Mouse (Mus musculus): ENCODE results near the gene Tubb3. TPM values are rescaled to one million over a fixed set of nuclear protein-coding genes. Genes with fewer than 3 reads are reported as not detected.
"Not testable (repeated sequence)": the region's sequence is repeated elsewhere in the genome, so short reads cannot be mapped to it uniquely, and the experiment has no call there.

Gene Tubb3
- polyA plus RNA-seq, 1 experiment from 2014 or later = 24.4 TPM

DNA sequence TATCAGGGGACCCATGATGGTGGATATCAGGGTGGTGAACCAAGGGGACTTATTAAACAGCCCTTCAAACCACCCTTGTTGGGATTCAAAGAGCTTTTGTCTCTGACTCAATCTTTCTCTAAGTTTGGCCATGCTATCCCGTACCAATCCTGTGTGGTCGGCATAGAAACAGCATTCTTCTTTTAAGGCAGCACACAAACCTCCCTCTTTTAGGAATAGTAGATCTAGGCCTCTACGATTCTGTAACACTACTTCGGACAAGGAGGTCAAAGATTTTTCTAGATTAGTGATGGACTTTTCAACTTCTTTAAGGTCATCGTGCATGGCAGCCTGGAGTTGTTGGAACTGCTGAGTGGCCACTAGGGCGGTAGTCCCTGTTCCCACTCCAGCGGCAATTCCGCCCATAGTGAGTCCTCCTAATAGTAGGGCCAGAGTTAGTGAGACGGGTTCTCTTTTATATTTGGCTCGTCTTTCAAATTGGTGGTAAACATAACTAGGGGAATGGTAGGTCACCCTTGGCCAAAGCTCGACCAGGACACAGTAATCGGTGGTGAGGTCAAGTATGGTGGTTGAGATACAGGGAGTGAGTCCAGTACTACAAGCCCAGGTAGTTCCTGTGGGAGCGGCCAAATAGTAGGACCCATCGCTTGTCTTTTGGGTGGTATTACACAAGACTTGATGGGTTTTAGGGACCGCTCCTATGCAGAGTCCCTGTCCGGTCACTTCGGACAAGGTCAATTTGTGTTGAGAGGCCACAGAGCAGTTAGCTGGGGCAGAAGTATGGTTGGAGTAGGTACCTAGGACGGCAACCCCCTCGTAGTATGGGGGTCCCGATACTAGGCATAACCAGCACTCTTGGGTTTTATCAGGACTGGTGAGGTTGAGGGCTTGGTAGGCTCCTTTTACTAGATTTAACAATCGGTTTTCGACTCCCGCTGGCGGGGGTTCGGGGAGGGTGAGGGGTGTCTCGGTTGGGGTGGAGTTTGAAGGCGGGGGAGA is 15.6 kb downstream of the Tubb3 start:
- H3K9ac ChIP-seq (ENCODE audit: low read length) = no peak overlapping the region
- 96% methylated on average over 27 of the region's 27 CpGs for WGBS
- peaks cover 20% of the 10 kb centered on the region; the same call in 1 of the 2 replicates for H3K9me3 ChIP-seq (ENCODE audit: control insufficient read depth, low read length)
- DNase-seq (ENCODE audit: low spot score) (no peak), ATAC-seq (ENCODE audit: low FRiP score, low TSS enrichment) (no peak)
- TF ChIP-seq EP300 (optimal IDR thresholded peaks at IDR 0.05) (no peak), CTCF (IDR thresholded peaks at IDR 0.05; ENCODE audit: low read depth) (no peak)
- H3K27ac ChIP-seq (replicated peaks) = no peak overlapping the region
- H3K4me3 ChIP-seq (ENCODE audit: low read depth, low read length) = no peak overlapping the region
- H3K36me3 ChIP-seq (ENCODE audit: control insufficient read depth, insufficient read depth, low read length) = no peaks in the 10 kb centered on the region
- H3K4me2 ChIP-seq (replicated peaks; ENCODE audit: low read depth) = no peak overlapping the region
- H3K4me1 ChIP-seq (replicated peaks; ENCODE audit: control insufficient read depth, insufficient read depth) = no peaks in the 10 kb centered on the region
- no peaks in the 10 kb centered on the region for H3K27me3 ChIP-seq (ENCODE audit: control insufficient read depth, insufficient read depth, low read length)

DNA sequence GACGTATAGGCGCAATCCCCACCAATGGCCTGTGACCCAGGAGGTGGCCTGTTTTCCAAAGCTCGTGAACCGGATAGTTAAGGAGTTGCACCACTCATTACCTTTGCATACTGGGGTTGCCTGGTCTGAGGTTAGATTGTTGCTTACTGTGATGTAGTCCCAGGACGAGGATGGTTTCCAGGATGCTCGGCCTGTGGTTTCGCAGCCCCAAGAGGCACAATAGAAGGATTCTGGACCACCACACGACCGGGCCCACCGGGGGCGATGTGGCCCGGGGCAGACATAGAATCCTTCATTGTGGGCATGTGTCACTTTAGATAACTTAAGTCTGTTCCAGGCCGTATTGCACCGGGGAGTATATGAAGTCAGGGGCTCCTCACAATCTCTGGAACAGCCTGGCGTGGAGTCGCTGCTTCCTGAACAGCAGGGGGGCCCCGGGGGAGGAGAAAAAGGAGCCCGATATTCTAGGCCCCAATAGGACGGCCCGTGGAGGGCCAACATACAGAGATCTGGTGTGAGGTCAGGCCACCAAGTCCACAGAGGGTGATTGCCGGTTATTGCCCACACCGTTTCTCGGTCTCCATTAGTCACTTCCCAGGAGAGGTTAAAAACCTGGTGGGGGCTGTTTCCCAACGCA is 16.5 kb downstream of the Tubb3 start:
- H3K4me3 ChIP-seq (ENCODE audit: low read depth, low read length) = no peak overlapping the region
- H3K27me3 ChIP-seq (ENCODE audit: control insufficient read depth, insufficient read depth, low read length) = no peaks in the 10 kb centered on the region
- H3K9me3 ChIP-seq (ENCODE audit: control insufficient read depth, low read length) = peaks cover 20% of the 10 kb centered on the region; the same call in 1 of the 2 replicates
- no peak for ATAC-seq (ENCODE audit: low FRiP score, low TSS enrichment)
- DNase-seq (ENCODE audit: low spot score) = no peak
- H3K4me1 ChIP-seq (replicated peaks; ENCODE audit: control insufficient read depth, insufficient read depth) = no peaks in the 10 kb centered on the region
- H3K27ac ChIP-seq (replicated peaks) = no peak overlapping the region
- no peak overlapping the region for H3K4me2 ChIP-seq (replicated peaks; ENCODE audit: low read depth)
- H3K9ac ChIP-seq (ENCODE audit: low read length) = no peak overlapping the region
- 96% methylated on average over 24 of the region's 24 CpGs for WGBS
- TF ChIP-seq CTCF (IDR thresholded peaks at IDR 0.05; ENCODE audit: low read depth) (no peak), EP300 (optimal IDR thresholded peaks at IDR 0.05) (no peak)
- no peaks in the 10 kb centered on the region for H3K36me3 ChIP-seq (ENCODE audit: control insufficient read depth, insufficient read depth, low read length)

GRCm38 (mm10) chr8:123428343-123428893 is 17.2 kb downstream of the Tubb3 start:
- no peaks in the 10 kb centered on the region for H3K4me1 ChIP-seq (replicated peaks; ENCODE audit: control insufficient read depth, insufficient read depth)
- TF ChIP-seq CTCF (IDR thresholded peaks at IDR 0.05; ENCODE audit: low read depth) = no peak
- no peak for TF ChIP-seq EP300 (optimal IDR thresholded peaks at IDR 0.05)
- no peak overlapping the region for H3K27ac ChIP-seq (replicated peaks)
- no peak overlapping the region for H3K9ac ChIP-seq (ENCODE audit: low read length)
- no peak overlapping the region for H3K4me3 ChIP-seq (ENCODE audit: low read depth, low read length)
- no peaks in the 10 kb centered on the region for H3K27me3 ChIP-seq (ENCODE audit: control insufficient read depth, insufficient read depth, low read length)
- H3K36me3 ChIP-seq (ENCODE audit: control insufficient read depth, insufficient read depth, low read length) = no peaks in the 10 kb centered on the region
- peaks cover 20% of the 10 kb centered on the region; the same call in 1 of the 2 replicates for H3K9me3 ChIP-seq (ENCODE audit: control insufficient read depth, low read length)
- H3K4me2 ChIP-seq (replicated peaks; ENCODE audit: low read depth) = no peak overlapping the region
- DNase-seq (ENCODE audit: low spot score) (no peak), ATAC-seq (ENCODE audit: low FRiP score, low TSS enrichment) (no peak)
- 97% methylated on average over 29 of the region's 29 CpGs for WGBS

- Histone ChIP-seq H3K4me3 (ENCODE audit: low read depth, low read length) (no peak overlapping the region), H3K4me1 (replicated peaks; ENCODE audit: control insufficient read depth, insufficient read depth) (no peaks in the 10 kb centered on the region), H3K27ac (replicated peaks) (no peak overlapping the region), H3K4me2 (replicated peaks; ENCODE audit: low read depth) (no peak overlapping the region), H3K27me3 (ENCODE audit: control insufficient read depth, insufficient read depth, low read length) (no peaks in the 10 kb centered on the region), H3K9me3 (ENCODE audit: control insufficient read depth, low read length) (peaks cover 20% of the 10 kb centered on the region; the same call in 1 of the 2 replicates), H3K36me3 (ENCODE audit: control insufficient read depth, insufficient read depth, low read length) (no peaks in the 10 kb centered on the region), H3K9ac (ENCODE audit: low read length) (no peak overlapping the region)
- TF ChIP-seq CTCF (IDR thresholded peaks at IDR 0.05; ENCODE audit: low read depth) (no peak), EP300 (optimal IDR thresholded peaks at IDR 0.05) (no peak)
- 95% methylated on average over 23 of the region's 23 CpGs for WGBS
- DNase-seq (ENCODE audit: low spot score) = no peak
- ATAC-seq (ENCODE audit: low FRiP score, low TSS enrichment) = no peak
Measured at GRCm38 (mm10) chr8:123428939-123429721, 17.9 kb downstream of the Tubb3 start.

DNA sequence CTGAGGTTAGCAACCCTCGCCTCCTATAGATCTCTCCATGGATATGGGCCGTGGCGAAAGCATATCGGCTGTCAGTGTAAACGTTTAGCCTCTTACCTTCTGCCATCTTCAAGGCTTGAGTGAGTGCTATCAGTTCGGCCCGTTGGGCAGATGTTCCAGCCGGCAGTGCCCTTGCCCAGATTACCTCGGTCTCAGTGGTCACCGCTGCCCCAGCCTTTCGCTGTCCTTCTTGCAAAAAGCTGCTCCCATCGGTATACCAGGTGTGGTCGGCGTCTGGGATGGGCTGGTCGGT is 18.4 kb downstream of the Tubb3 start:
- not testable (repeated sequence) for DNase-seq (ENCODE audit: low spot score); H3K4me1 ChIP-seq (replicated peaks; ENCODE audit: control insufficient read depth, insufficient read depth); ATAC-seq (ENCODE audit: low FRiP score, low TSS enrichment); H3K27me3 ChIP-seq (ENCODE audit: control insufficient read depth, insufficient read depth, low read length); H3K9ac ChIP-seq (ENCODE audit: low read length); H3K4me2 ChIP-seq (replicated peaks; ENCODE audit: low read depth); H3K4me3 ChIP-seq (ENCODE audit: low read depth, low read length); H3K27ac ChIP-seq (replicated peaks); H3K36me3 ChIP-seq (ENCODE audit: control insufficient read depth, insufficient read depth, low read length)
- H3K9me3 ChIP-seq (ENCODE audit: control insufficient read depth, low read length) = peaks cover 20% of the 10 kb centered on the region; the same call in 1 of the 2 replicates
- 93% methylated on average over 15 of the region's 15 CpGs for WGBS

DNA sequence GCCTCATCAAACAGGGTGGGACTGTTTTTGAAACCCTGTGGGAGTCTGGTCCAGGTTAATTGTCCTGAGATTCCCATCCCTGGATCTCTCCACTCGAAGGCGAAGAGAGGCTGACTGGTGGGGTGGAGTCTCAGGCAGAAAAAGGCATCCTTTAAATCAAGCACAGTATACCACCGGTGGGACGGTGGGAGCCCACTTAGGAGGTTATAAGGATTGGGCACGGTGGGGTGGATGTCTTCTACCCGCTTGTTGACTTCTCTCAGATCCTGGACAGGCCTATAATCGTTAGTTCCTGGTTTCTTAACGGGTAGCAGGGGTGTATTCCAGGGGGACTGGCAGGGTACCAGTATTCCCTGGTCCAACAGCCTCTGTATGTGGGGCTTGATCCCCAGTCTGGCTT is 19.7 kb downstream of the Tubb3 start:
- not testable (repeated sequence) for ATAC-seq (ENCODE audit: low FRiP score, low TSS enrichment); H3K4me3 ChIP-seq (ENCODE audit: low read depth, low read length); H3K4me2 ChIP-seq (replicated peaks; ENCODE audit: low read depth); H3K36me3 ChIP-seq (ENCODE audit: control insufficient read depth, insufficient read depth, low read length); DNase-seq (ENCODE audit: low spot score); H3K4me1 ChIP-seq (replicated peaks; ENCODE audit: control insufficient read depth, insufficient read depth); H3K9ac ChIP-seq (ENCODE audit: low read length); H3K27ac ChIP-seq (replicated peaks); H3K27me3 ChIP-seq (ENCODE audit: control insufficient read depth, insufficient read depth, low read length)
- peaks cover 20% of the 10 kb centered on the region; the same call in 1 of the 2 replicates for H3K9me3 ChIP-seq (ENCODE audit: control insufficient read depth, low read length)
- WGBS = 89% methylated on average over 6 of the region's 8 CpGs
